ENCODE assay signal across 9 mouse cellular contexts in genomic region chr11:115083376-115084139, GRCm38 (mm10). TPM values are rescaled to one million over a fixed set of nuclear protein-coding genes. Genes with fewer than 3 reads are reported as not detected.
DNase-seq lines count a peak whose midpoint lies in the region; ATAC-seq lines count a peak whose summit lies in the region.
"Had no signal": no experiment of that assay in that cellular context is flagged by ENCODE, and none has a peak within 500 bp of the region (broad histone marks: within the 10 kb centered on the region; RNA-seq: fewer than 3 reads in every experiment).

No protein-coding gene starts in this region.

- WGBS in hindbrain, embryonic 10.5 days, result 50% methylated on average over 18 of the region's 18 CpGs
- 46% methylated on average over 18 of the region's 18 CpGs for WGBS in hindbrain, embryonic 16.5 days
- WGBS in forebrain, embryonic 15.5 days, result 39% methylated on average over 18 of the region's 18 CpGs
- WGBS in limb, embryonic 11.5 days, result 47% methylated on average over 18 of the region's 18 CpGs
- WGBS in stomach, embryonic 14.5 days, result 41% methylated on average over 18 of the region's 18 CpGs

- H3K36me3 ChIP-seq in hindbrain, embryonic 10.5 days, result no peaks in the 10 kb centered on the region
- no peaks in the 10 kb centered on the region for H3K36me3 ChIP-seq in hindbrain, embryonic 16.5 days (ENCODE audit: control insufficient read depth, insufficient read depth, low read length)
- no peaks in the 10 kb centered on the region for H3K36me3 ChIP-seq in forebrain, embryonic 15.5 days
- no peaks in the 10 kb centered on the region for H3K36me3 ChIP-seq in limb, embryonic 11.5 days (ENCODE audit: control insufficient read depth, insufficient read depth, low read length)
- no peaks in the 10 kb centered on the region for H3K36me3 ChIP-seq in stomach, embryonic 14.5 days (ENCODE audit: control insufficient read depth, insufficient read depth, low read length)
- H3K36me3 ChIP-seq: embryonic facial prominence, embryonic 13.5 days had no signal

- H3K4me2 ChIP-seq in hindbrain, embryonic 16.5 days (ENCODE audit: low read length), result no peak overlapping the region
- H3K4me2 ChIP-seq in forebrain, embryonic 15.5 days (replicated peaks), result no peak overlapping the region
- no peak overlapping the region for H3K4me2 ChIP-seq in limb, embryonic 11.5 days (ENCODE audit: low read depth, severe bottlenecking)
- H3K4me2 ChIP-seq in stomach, embryonic 14.5 days (replicated peaks; ENCODE audit: low read depth, low read length), result no peak overlapping the region
- H3K4me2 ChIP-seq: embryonic facial prominence, embryonic 13.5 days had no signal

- no peak overlapping the region for H3K9ac ChIP-seq in hindbrain, embryonic 16.5 days (ENCODE audit: low read depth, low read length)
- H3K9ac ChIP-seq in forebrain, embryonic 15.5 days (replicated peaks), result no peak overlapping the region
- H3K9ac ChIP-seq in limb, embryonic 11.5 days (ENCODE audit: low read length), result no peak overlapping the region
- no peak overlapping the region for H3K9ac ChIP-seq in stomach, embryonic 14.5 days (replicated peaks; ENCODE audit: low read depth, low read length)
- H3K9ac ChIP-seq: embryonic facial prominence, embryonic 13.5 days had no signal

- H3K27me3 ChIP-seq in hindbrain, embryonic 10.5 days (ENCODE audit: insufficient read depth, poor library complexity, severe bottlenecking), result peaks cover 27% of the 10 kb centered on the region
- 0 out of 2 replicates have a peak, but pooled peaks cover 5% of the 10 kb centered on the region for H3K27me3 ChIP-seq in hindbrain, embryonic 16.5 days (replicated peaks; ENCODE audit: control insufficient read depth, insufficient read depth, low read length)
- no peaks in the 10 kb centered on the region; the same call in 1 of the 2 replicates for H3K27me3 ChIP-seq in forebrain, embryonic 15.5 days
- H3K27me3 ChIP-seq in limb, embryonic 11.5 days (ENCODE audit: control insufficient read depth, insufficient read depth, low read length), result no peaks in the 10 kb centered on the region
- H3K27me3 ChIP-seq in stomach, embryonic 14.5 days (ENCODE audit: control insufficient read depth, insufficient read depth, low read length), result peaks cover 4% of the 10 kb centered on the region; the same call in 1 of the 2 replicates

- no peaks in the 10 kb centered on the region for H3K9me3 ChIP-seq in hindbrain, embryonic 10.5 days
- H3K9me3 ChIP-seq in hindbrain, embryonic 16.5 days (ENCODE audit: control insufficient read depth, low read length), result no peaks in the 10 kb centered on the region
- no peaks in the 10 kb centered on the region for H3K9me3 ChIP-seq in forebrain, embryonic 15.5 days
- no peaks in the 10 kb centered on the region for H3K9me3 ChIP-seq in limb, embryonic 11.5 days (ENCODE audit: control insufficient read depth, low read length)
- no peaks in the 10 kb centered on the region for H3K9me3 ChIP-seq in stomach, embryonic 14.5 days (ENCODE audit: control insufficient read depth, low read depth, low read length)
- H3K9me3 ChIP-seq: embryonic facial prominence, embryonic 13.5 days had no signal

- ATAC-seq in hindbrain, embryonic 16.5 days, result no peak
- peak; percentile 64 for ATAC-seq in forebrain, embryonic 15.5 days (replicated peaks)
- ATAC-seq in limb, embryonic 11.5 days (ENCODE audit: insufficient number of reproducible peaks, low FRiP score, low TSS enrichment, low read depth), result no peak
- peak; percentile 42; the same call in 1 of the 2 replicates for ATAC-seq in stomach, embryonic 14.5 days (ENCODE audit: insufficient number of reproducible peaks, insufficient read depth, low FRiP score, low read depth)

- 0 out of 2 replicates have a peak overlapping the region, but pooled peaks have one; percentile 19 for H3K27ac ChIP-seq in hindbrain, embryonic 10.5 days
- H3K27ac ChIP-seq in hindbrain, embryonic 16.5 days (ENCODE audit: low read depth, low read length), result no peak overlapping the region
- no peak overlapping the region for H3K27ac ChIP-seq in forebrain, embryonic 15.5 days (replicated peaks)
- H3K27ac ChIP-seq in limb, embryonic 11.5 days (replicated peaks; ENCODE audit: low read depth, low read length), result no peak overlapping the region
- H3K27ac ChIP-seq in stomach, embryonic 14.5 days (ENCODE audit: low read length), result no peak overlapping the region
- H3K27ac ChIP-seq: embryonic facial prominence, embryonic 13.5 days had no signal

- DNase-seq in hindbrain, embryonic 10.5 days (ENCODE audit: low spot score), result peak; percentile 75
- peak; percentile 56 for DNase-seq in c-Kit-positive CD71-positive TER-119-positive erythroid progenitor cells, embryonic 14.5 days (ENCODE audit: low spot score)
- DNase-seq in kidney, adult 18-20 months, result peak; percentile 67
- DNase-seq in limb, embryonic 11.5 days (ENCODE audit: low spot score), result peak; percentile 89
- peak; percentile 87 for DNase-seq in naive thymus-derived CD4-positive, alpha-beta T cell, adult 2 months (ENCODE audit: low read depth)

- H3K4me1 ChIP-seq in hindbrain, embryonic 10.5 days (replicated peaks), result peaks cover 22% of the 10 kb centered on the region
- H3K4me1 ChIP-seq in hindbrain, embryonic 16.5 days (ENCODE audit: control insufficient read depth, insufficient read depth, low read depth, low read length), result no peaks in the 10 kb centered on the region
- H3K4me1 ChIP-seq in forebrain, embryonic 15.5 days, result peaks cover 12% of the 10 kb centered on the region
- H3K4me1 ChIP-seq in limb, embryonic 11.5 days (ENCODE audit: control insufficient read depth, insufficient read depth, low read length), result no peaks in the 10 kb centered on the region
- H3K4me1 ChIP-seq in stomach, embryonic 14.5 days (ENCODE audit: control insufficient read depth, insufficient read depth, low read length), result no peaks in the 10 kb centered on the region
- H3K4me1 ChIP-seq: embryonic facial prominence, embryonic 13.5 days had no signal

- H3K4me3 ChIP-seq in hindbrain, embryonic 10.5 days, result no peak overlapping the region
- no peak overlapping the region for H3K4me3 ChIP-seq in hindbrain, embryonic 16.5 days (ENCODE audit: low read length)
- no peak overlapping the region for H3K4me3 ChIP-seq in forebrain, embryonic 15.5 days
- no peak overlapping the region for H3K4me3 ChIP-seq in limb, embryonic 11.5 days (ENCODE audit: low read depth, low read length)
- H3K4me3 ChIP-seq in stomach, embryonic 14.5 days (ENCODE audit: low read depth, low read length), result no peak overlapping the region
- H3K4me3 ChIP-seq: embryonic facial prominence, embryonic 13.5 days had no signal

RNA-seq across cellular contexts. Expression of gene Rab37, which starts 7.7 kb away (rescaled TPM):
- 0.44 and 1.4 TPM in 2 replicates for polyA plus RNA-seq in hindbrain, embryonic 10.5 days (2016; fragmentation: Nextera tagmentation; extraction: Ambion mirVana)
- polyA plus RNA-seq in hindbrain, embryonic 16.5 days (2015; fragmentation: Nextera tagmentation; extraction: Ambion mirVana), result 0.89 and 1.3 TPM in 2 replicates
- polyA plus RNA-seq in forebrain, embryonic 15.5 days (2015; fragmentation: Nextera tagmentation; extraction: Ambion mirVana), result 0.80 and 1.0 TPM in 2 replicates
- polyA plus RNA-seq in limb, embryonic 11.5 days (2014; fragmentation: Nextera tagmentation; extraction: Ambion mirVana), result 1.1 and 1.2 TPM in 2 replicates
- 1.3 and 1.5 TPM in 2 replicates for polyA plus RNA-seq in stomach, embryonic 14.5 days (2014; fragmentation: Nextera tagmentation; extraction: Ambion mirVana)

RNA-seq across cellular contexts. Expression of gene Cd300e, which starts 21.6 kb away (rescaled TPM):
- not detected in 2 replicates for polyA plus RNA-seq in hindbrain, embryonic 10.5 days (2016; fragmentation: Nextera tagmentation; extraction: Ambion mirVana)
- polyA plus RNA-seq in hindbrain, embryonic 16.5 days (2015; fragmentation: Nextera tagmentation; extraction: Ambion mirVana), result 0.08 and 0.12 TPM in 2 replicates
- polyA plus RNA-seq in forebrain, embryonic 15.5 days (2015; fragmentation: Nextera tagmentation; extraction: Ambion mirVana), result 0.09 TPM in 1 of 2 replicates, not detected in the other
- not detected in 2 replicates for polyA plus RNA-seq in limb, embryonic 11.5 days (2014; fragmentation: Nextera tagmentation; extraction: Ambion mirVana)
- polyA plus RNA-seq in stomach, embryonic 14.5 days (2014; fragmentation: Nextera tagmentation; extraction: Ambion mirVana), result 0.12 TPM in 1 of 2 replicates, not detected in the other
- polyA plus RNA-seq: embryonic facial prominence, embryonic 13.5 days had no signal

RNA-seq across cellular contexts. Expression of gene Cd300ld3, which starts 35.3 kb away (rescaled TPM):
- not detected in 2 replicates for polyA plus RNA-seq in hindbrain, embryonic 10.5 days (2016; fragmentation: Nextera tagmentation; extraction: Ambion mirVana)
- not detected in 2 replicates for polyA plus RNA-seq in hindbrain, embryonic 16.5 days (2015; fragmentation: Nextera tagmentation; extraction: Ambion mirVana)
- not detected in 2 replicates for polyA plus RNA-seq in forebrain, embryonic 15.5 days (2015; fragmentation: Nextera tagmentation; extraction: Ambion mirVana)
- polyA plus RNA-seq in limb, embryonic 11.5 days (2014; fragmentation: Nextera tagmentation; extraction: Ambion mirVana), result not detected in 2 replicates
- polyA plus RNA-seq in stomach, embryonic 14.5 days (2014; fragmentation: Nextera tagmentation; extraction: Ambion mirVana), result not detected in 2 replicates
- polyA plus RNA-seq: embryonic facial prominence, embryonic 13.5 days had no signal

RNA-seq across cellular contexts. Expression of gene Cd300ld5, which starts 46.0 kb away (rescaled TPM):
- not detected in 2 replicates for polyA plus RNA-seq in hindbrain, embryonic 10.5 days (2016; fragmentation: Nextera tagmentation; extraction: Ambion mirVana)
- polyA plus RNA-seq in hindbrain, embryonic 16.5 days (2015; fragmentation: Nextera tagmentation; extraction: Ambion mirVana), result not detected in 2 replicates
- not detected in 2 replicates for polyA plus RNA-seq in forebrain, embryonic 15.5 days (2015; fragmentation: Nextera tagmentation; extraction: Ambion mirVana)
- polyA plus RNA-seq in limb, embryonic 11.5 days (2014; fragmentation: Nextera tagmentation; extraction: Ambion mirVana), result not detected in 2 replicates
- not detected in 2 replicates for polyA plus RNA-seq in stomach, embryonic 14.5 days (2014; fragmentation: Nextera tagmentation; extraction: Ambion mirVana)
- polyA plus RNA-seq: embryonic facial prominence, embryonic 13.5 days had no signal

RNA-seq across cellular contexts. Expression of gene Cd300lf, which starts 50.2 kb away (rescaled TPM):
- polyA plus RNA-seq in hindbrain, embryonic 10.5 days (2016; fragmentation: Nextera tagmentation; extraction: Ambion mirVana), result 0.11 TPM in 1 of 2 replicates, not detected in the other
- polyA plus RNA-seq in hindbrain, embryonic 16.5 days (2015; fragmentation: Nextera tagmentation; extraction: Ambion mirVana), result 0.29 and 0.32 TPM in 2 replicates
- 0.10 TPM in 1 of 2 replicates, not detected in the other for polyA plus RNA-seq in forebrain, embryonic 15.5 days (2015; fragmentation: Nextera tagmentation; extraction: Ambion mirVana)
- polyA plus RNA-seq in limb, embryonic 11.5 days (2014; fragmentation: Nextera tagmentation; extraction: Ambion mirVana), result 0.19 TPM in 1 of 2 replicates, not detected in the other
- polyA plus RNA-seq in stomach, embryonic 14.5 days (2014; fragmentation: Nextera tagmentation; extraction: Ambion mirVana), result 0.33 and 0.48 TPM in 2 replicates

Comparison
In these comparisons a context has a peak if more than half of its experiments do, and no peak if none do; other contexts are left out.
1. ATAC-seq: peak in forebrain, embryonic 15.5 days (single experiment) and stomach, embryonic 14.5 days (single experiment); none in hindbrain, embryonic 16.5 days (single experiment) and limb, embryonic 11.5 days (single experiment).
2. Peak in every context shown above with its lines, with median percentiles within 50 percentile points of each other: DNase-seq.